Mouse (Mus musculus) CH12.LX (cell line): ENCODE data around the gene Elovl4.

Experiments used
- JUND ChIP-seq: conservative IDR thresholded peaks from 2 replicates; pipeline ENCODE4 v1.6.1; 2011; ENCODE audit warnings: low read depth, low read length, improper control_type of control experiment
- POLR2A ChIP-seq: IDR thresholded peaks from 2 replicates; pipeline ENCODE4 v1.6.1; 2011; ENCODE audit warnings: low read depth, mild to moderate bottlenecking, improper control_type of control experiment, low read length

DNA sequence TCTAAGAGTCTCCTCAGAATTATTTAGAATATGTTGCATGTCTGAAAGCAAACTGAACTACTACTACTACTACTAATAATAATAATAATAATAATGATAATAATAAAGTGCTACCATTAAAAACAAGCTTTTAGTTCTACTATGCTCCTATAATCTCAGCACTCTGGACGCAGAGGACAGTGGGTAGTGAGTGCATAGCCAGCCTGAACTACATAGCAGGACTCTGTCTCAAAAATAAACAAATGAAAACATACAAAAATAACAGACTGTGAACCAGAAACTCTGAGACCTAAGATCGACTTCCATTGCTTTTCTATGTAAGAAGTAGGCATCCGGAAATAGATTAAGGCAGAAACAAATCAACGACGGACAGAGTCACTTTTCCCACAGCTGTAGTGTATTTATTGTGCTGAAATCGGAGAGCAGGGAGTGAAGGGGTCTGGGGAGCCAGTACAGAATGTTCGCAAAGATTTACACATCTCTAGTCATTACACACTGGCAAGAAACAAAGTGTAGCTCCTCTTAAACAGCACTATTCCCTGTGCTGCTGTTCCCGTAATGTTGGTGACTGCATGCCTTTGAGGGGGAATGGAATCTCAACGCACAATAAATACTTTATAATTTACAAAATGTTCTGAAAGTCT is 27.6 kb downstream of the Elovl4 start:
- TF ChIP-seq JUND, result no peak
- TF ChIP-seq POLR2A, result no peak
